Mouse (Mus musculus) right cerebral cortex, postnatal 25 days (tissue): ENCODE results near the gene Pdcl2.

ENCODE experiments used
- DNase-seq: peaks from one replicate; pipeline ENCODE4 v3.0.0; 2022

Gene Pdcl2

DNA sequence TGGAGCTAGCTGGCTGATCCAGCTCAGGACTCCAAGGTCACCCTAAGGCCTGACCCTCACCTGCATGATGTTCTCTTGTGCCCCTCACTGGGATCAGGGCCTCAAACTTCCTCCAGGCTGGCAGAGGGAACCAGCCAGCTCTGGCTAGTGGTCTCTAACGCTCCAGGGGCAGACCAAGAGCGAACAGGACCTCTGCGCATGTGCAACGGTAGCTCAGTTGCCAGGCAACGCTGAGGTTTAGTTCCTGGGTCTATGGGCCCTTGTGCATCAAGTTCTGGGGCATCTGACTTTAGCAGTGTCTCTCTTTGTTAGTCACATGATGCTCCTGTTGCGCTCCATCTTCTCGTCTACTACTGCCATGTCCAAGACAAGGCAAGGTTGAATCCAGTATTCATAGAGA is at the start of gene Pdcl2:
Gene Pdcl2, minus strand, starts transcription at position 204 of the 400 bp plus-strand sequence.
- no peak for DNase-seq

DNA sequence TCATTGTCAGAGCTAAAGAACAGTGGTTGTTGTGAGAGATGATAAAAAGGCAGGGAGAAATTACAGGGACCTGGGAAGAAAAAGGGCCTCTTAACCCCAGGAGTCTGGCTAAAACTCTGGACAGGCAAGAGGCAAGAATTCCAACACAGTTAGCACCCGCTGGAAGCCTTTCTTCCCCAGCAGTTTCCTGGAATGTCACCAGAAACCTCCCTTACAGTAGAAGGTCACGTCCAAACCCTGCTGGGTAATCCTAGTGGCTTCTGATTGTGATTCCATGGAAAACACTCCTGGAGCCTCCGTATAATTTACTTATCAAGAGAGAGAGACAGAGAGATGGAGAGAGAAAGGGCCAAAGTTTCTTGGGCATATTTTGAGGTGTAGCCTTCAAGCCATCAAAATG is 48.3 kb upstream of the Pdcl2 start:
- DNase-seq: no peak

DNA sequence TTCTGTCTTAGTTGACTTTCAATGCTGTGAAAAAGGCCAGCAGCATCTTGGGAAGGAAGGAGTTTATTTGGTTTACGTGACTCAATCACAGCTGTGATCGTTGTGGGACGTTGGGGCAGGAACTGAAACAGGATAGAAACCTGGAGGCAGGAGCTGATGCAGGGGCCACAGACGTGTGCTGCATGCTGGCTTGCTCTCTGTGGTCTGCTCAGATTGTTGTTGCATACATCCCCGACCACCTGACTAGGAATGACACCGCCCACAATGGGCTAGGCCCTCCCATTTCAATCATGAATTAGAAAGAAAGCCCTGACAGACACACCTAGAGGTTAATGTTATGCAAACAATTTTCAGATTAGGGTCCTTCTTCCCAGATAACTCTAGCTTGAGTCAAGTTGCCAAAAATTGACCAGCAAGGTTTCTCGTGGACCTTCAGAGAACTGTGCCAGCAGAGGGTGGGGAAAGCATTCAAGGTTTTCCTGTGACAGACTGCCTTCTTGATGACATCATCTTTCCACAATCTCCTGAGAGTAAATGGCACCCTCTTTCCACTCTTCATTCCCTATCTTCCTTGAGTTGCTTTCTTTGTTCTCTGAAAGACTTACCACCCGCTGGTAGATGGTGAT is 38.4 kb upstream of the Pdcl2 start:
- DNase-seq: no peak

DNA sequence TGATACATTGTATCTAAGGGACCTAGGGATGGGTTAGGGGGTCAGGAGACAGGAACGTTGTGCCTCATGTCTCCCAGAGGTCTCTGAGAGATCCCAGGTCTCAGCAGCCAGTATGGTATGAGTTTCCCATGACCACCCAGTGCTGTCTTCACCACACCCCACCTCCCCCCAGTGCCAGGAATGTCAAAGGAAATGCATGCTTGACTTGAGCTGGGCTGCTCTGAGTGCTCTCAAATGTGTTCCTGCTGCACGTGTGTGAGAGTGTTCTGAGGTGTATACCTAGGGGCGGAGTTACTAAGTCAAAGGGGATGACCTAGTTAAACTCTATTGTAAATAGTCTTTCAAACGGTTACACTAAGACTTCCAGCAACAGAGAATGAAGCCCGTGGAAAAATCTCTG is 34.5 kb upstream of the Pdcl2 start:
- no peak for DNase-seq

DNA sequence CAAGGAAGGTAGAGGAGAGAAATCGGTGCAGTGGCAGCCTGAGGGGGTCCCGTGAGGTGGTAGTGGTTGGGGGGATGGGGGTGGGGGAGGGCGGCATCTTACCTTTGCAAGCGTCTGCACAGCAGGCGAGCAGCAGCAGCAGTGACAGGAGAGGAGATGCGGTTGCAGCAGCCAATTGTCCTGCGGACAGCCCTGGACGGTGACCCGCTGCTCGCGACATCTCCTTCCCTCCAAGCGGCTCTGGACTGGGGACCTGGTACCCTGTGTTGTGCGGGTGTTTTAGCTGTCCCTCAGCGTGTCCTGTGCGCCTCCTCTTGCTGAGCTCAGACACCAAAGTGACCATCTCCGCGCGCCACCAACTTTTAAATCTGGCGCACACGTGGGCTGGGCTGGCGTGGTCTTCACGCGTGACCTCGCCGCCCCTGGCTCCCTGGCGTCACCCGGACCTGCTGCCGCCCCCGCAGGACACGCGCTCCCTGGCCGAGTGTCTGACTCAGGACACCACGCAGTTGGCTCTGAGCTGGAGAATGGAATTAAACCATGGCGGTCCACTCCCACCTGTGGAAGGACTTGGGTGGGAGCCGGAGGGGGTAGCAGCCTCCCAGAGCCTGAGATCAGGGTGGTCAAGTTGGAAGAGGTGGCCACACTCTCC is 32.6 kb upstream of the Pdcl2 start, which contains the start of gene Nmu:
Gene Nmu, minus strand, starts transcription at position 336 of the 652 bp plus-strand sequence.
- no peak for DNase-seq

DNA sequence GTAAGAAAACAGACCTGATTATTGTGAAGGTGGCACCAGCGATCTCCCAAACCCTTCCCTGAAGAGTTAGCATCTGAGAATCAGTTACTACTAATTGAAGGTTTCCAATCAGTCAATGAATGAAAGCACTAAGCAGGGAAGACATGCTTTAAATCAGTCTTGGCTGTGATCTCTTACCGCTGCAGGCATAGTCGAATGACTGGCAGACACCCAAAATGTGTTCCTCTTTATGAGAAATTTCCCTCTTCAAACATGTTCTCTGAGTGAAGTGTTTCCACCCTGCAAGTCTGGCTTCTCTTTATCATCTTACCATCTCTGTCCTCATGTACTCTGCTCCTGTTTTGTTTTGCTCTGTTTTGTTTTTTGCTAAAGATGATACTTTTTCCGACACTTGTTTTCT is 29.8 kb upstream of the Pdcl2 start:
- no peak for DNase-seq

DNA sequence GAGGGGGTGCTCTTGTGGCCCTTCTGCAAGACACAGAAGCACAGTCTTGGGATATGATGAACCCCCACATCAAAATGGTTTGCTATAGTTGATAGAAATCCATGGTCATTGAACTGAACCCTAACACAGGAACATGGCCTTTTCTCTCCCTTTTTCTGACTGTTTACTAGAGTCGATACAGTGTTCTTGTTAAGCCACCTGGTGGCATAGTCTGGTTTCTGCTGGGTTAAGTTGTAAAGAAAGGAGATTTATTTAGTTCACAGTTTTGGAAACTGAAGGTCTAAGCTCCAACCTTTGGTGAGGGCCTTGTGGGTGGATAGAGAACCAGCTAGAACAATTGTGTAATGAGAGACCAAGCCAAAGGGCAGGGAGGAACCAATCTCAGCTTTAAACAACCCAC is 29.1 kb upstream of the Pdcl2 start:
- DNase-seq: no peak

DNA sequence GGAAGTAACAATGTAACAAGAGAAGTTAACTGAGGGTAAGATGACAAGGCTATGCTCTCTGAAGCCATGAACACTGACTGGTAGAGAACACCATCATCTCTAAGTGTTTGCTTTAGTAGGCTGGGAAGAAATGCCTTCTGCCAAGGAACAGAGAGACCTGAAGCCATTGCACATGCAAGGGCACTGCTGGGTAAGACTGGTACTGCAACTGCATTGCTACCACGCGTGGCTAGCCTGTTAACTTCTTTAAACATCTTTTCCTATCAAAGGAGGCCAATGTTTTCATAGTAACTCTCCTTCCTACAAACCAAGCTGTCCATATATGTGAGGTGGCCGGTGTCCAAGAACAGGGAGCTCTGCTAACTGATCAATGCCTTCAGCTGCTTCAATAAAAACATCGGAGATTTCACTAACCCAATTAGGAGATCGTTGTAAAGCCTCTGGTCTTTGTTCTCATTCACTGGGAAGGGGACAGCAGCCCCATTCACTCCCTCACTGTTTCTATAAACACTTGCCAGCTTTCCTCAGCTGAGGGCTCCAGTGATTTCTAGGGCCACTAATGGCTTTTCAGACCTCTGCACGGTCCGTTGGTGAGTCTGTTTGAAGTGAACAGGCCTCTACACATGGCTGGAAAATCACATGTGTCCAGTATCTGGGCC is 21.1 kb upstream of the Pdcl2 start:
- DNase-seq: no peak

DNA sequence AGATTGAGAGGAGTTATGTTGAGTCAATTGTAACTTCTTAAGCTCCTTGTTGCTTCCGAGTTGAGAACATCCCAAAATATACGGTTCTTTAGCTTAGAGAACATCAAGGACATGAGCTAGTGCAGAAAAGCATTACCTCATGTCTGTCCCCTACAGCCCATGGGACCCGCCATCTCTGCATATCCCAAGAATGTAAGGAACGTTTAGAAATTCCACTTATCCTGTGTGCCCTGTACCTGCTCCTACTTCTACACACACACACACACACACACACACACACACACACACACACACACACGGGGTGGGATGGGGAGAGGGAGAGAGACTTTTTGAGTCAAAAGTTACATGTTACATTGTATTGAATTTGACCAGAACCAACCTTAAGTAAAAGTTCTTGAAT is 20.6 kb upstream of the Pdcl2 start:
- DNase-seq: no peak

DNA sequence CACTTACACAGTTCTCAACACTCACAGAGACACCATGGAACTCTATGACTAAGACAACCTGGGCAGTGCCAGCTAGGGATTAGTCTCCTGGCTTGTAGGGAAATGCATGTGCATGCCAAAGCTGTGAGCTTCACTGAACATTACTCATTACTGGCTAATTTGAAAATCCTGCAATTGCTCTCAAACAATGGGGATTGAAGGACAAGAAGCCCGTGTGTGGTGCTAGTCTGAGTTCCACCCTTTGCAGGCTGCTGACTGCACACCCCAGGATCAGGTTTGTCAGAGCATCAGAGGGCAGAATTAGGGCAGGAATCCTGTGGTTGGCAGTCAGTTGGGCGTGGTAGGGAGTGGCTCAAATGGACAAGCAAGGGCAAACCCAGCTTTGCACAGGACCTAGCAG is 15.2 kb upstream of the Pdcl2 start:
- DNase-seq: no peak

DNA sequence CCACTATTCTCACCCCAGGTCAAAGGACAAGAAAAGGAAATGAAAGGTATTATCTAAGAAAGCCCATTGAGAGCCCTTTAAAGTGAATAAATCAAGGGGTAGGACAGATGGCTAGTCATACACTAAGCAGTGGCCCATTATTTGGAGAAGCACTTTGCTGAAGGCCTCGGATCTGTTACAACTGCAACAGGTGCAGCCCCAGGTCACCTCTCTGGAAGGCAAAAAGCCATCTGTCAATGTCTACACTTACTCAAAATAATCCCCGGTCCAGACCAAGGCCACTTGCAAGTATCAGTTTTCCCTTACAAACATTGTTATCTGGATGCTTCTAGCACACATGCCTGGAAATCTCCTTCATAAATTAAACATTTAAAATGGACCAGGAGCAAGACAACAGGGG is 10.0 kb upstream of the Pdcl2 start:
- no peak for DNase-seq

DNA sequence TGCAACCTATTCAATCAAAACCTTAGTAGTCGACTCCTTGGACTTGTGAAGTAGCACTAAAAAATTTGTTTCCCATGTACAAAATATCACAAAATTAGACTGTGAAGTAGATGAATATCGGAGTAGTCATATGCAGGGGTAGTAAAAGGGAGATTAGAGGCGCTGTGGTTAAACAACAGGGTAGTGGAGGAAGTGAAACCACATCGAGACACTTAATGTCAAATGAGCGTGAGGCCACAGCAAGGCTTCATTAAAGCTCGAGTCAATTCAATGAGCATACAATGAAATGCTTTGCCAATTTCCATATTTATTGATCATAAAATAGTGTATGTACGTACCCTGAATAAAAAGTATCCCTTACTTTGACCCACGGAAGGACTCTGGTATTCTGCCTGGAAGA is 6.1 kb upstream of the Pdcl2 start:
- DNase-seq: no peak

DNA sequence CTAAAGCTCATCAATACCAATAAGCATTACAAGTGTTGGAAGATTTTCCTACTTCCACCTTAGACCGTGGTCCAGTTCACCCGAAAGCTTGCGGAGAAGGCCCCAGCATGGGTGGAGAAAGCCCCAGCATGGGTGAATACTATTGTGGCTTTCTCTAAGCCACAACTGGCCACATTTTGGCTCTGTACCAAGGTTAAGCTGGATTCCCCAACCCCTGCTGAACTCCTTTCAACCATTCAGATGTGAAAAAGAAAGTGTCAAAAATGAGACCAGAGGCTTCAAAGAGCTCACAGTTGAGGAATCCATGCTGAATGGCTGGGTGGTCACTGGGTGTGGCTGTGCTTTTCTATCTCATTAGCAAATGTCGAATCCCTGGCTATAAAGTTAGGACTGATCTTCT is 2.9 kb upstream of the Pdcl2 start:
- no peak for DNase-seq

DNA sequence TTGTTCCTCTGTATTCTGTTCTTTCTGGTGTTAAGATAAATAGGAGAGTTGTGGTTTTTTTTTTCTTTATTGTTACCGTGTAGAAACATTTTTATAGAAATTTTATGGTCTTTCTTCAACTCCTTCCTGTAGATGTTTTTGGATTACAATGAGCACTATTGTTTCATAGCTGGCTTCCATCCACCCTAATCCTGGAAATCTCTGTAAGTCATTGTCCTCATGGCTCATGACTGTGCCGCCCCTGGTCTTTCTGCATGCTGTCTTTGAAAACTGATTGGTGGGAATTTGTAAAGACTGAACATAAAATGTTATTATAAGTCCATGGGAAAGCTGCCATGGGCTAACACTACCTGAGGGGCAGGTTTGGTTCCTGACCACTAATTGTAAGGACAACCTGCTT is 3.7 kb downstream of the Pdcl2 start:
- no peak for DNase-seq

DNA sequence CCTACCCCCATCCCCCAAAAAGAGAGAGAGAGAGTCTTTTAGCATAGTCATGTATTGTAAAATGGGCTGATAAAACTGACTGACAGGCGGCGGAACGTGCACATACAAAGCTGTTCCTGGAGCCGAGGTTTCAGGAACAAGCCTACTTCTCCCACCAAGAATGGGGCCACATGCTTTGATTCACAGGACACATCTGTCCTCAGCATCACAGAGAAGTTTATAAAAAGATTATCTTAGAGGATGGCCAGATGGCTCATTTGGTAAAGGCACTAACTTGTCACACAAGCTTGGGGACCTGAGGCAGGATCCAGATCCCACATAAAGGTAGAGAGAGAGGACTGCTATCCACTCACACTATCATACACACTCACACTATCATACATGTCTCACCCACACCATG is 5.8 kb downstream of the Pdcl2 start:
- no peak for DNase-seq

DNA sequence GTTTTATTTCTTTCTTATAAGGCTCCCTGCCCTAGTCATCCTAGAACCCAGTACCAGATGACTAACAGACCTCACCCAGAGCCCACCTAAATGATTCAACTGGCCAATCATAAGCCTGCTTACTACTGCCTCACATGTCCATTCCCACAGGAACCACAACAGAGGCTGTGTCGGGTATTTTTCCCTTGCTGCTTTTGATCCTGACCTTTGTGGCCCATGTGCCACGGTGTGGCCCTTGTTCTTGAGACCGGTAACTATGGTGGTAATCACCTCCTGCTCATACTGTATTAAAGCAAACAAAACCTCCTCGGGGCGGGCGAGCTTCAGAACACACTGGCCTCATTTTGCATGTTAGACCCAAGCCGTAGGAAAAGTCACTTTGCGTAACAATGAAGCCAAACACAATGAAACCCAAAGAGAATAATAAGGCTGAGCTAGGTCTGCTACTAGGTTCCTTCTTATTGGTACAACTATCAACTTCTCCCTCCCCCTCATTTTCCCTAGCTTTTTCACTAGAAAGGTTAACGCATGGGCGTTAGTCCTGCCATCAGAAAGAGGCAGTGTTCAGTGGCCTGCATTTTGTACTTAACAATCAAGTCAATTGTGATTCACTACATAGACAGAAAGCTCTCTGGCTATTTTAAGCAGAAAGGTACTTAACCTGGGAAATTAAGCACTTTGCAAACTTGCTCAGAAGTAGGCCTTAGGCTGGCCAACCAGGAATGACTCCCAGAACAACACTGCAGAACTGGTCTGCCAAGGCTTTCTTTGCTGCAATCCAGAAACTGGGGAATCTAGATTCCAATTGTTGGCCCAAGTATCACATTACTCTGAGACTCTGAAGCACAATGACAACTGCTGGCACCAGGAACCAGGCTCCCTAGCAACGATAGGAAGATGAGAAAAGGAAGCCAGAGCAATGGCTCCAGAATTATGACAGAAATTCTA is 9.4 kb downstream of the Pdcl2 start:
- DNase-seq: no peak

DNA sequence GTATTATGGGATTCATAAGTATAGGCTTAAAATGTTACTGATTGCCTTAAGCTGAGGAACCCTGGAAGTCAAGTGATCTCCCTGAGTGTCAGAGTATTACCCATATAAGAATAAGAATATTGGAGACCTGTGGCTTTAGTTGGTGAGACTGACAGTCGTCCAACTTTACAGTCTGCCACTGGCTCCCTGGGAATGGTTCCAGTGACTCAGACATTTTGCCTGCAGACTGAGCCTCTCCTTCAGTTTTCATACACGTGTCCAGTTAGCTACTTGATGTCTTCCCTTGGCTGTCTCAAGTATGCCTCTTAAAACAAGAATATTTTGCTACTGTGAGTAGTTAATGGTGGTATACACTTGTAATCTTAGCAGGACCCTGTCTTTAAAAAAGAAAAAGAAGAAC is 22.8 kb downstream of the Pdcl2 start:
- no peak for DNase-seq

DNA sequence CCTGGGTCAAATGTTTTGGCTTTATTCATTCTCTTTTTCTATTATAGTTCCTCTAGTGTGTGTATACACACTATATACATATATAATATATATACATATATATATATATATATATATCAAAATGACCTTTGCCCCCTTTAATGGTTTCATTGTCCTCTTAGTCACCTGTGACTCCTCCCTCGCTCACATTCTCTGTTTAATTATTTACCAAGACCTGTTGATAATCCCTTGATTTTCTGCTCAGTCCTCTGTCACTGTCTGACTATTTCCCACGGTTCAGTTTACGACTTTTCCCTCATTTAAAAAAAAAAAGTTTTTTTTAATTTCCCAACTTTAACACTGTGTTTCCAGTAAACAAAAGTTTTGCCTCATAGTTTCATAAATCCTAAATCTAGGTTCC is 24.7 kb downstream of the Pdcl2 start:
- DNase-seq: no peak

DNA sequence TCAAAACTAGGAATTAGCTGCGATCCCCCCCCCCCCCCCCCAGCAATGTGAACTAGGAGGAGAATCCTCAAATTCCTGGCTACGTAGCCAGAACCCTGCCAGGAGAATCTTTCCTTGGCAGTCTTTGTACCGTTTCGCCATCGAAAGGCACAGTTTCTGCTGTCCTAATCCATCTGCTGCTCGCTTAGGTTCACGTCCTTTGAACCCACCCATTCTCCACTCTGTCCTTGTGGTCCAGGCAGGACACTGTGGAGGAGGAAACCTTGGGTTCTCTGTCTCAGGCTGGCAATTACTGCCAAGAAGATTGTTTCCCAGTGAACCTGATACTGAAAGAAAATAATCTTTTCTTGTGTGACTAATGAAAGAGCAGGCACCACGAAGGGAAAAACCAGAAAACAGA is 25.3 kb downstream of the Pdcl2 start:
- no peak for DNase-seq

DNA sequence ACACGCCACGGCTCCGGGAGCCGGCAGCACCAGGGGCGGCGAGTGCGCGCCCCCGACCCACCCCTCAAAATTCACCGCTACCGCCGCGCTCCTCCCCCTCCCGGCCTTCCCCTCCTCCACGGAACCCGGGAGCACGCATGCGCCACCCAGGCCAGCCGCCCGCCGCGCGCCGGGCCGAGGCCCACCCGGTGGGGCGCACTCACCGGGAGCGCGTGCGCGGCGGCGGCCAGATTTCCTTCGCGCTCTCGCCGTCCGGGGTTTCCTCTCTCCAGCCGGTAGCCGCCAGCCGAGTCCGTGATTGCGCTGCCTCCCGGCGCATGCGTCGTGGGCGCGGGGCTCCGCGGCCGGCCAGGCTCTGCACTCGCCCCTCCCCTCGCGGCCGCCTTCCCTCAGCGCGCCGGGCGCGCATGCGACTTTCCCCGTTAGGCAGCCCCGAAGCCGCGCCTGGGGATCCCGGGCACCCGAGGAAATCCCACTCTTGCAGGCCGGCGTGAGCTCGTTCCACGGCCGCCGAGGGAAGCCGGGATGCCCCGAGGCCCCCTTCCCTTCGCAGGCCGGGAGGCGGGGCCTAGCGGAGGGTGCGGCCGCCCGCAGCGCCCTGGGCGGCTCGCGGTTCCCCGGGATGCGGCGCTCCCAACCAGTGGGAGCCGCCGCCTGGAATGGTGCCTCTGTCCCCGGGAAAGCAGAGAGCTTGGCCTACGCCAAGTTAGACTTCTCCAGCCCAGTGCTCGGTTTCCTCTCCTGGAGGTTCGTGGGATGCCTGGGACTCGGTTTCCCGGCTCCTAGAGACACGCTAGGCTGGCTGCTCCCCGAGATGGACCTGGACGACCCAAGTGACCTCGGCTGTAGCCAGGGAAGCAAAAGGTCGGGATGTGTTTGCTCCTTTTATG is 26.3 kb downstream of the Pdcl2 start, which contains the start of gene Clock:
Gene Clock, minus strand, starts transcription at position 341 of the 890 bp plus-strand sequence.
- peak; percentile 93 for DNase-seq

DNA sequence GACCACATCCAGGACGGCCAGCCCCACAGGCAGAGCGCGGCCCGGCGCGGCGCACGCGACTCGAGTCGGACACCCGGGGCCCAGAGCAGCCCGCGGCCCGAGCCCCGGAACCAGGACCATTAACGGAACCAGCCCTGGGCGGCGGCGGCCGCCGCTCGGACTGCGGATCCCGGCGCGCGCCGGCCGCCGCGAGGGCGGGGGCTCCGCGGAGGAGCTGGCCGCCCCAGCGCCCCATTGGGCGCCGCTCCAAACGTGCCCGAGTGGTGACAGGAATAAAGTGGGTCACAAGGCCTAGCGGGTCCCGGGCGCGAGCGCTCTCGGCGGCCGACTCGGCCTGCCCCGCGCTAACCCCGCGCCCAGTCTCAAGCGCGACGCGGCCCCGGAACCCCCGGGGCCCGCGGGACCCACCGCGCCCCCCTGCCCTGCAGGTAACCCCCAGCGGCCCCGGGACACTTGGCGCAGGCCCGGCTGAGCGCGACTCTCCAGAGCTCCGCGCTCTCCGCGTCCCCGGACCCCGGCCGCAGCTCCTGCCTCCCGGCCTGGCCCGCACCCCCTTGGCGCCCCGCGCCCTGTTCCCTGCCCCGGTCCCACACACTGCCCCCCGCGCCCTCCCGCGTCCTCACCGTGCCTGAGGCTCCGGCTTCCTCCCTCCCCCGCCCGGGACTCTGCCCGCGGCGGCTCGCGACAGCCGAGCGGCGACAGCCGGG is 27.1 kb downstream of the Pdcl2 start:
- peak; percentile 72 for DNase-seq

DNA sequence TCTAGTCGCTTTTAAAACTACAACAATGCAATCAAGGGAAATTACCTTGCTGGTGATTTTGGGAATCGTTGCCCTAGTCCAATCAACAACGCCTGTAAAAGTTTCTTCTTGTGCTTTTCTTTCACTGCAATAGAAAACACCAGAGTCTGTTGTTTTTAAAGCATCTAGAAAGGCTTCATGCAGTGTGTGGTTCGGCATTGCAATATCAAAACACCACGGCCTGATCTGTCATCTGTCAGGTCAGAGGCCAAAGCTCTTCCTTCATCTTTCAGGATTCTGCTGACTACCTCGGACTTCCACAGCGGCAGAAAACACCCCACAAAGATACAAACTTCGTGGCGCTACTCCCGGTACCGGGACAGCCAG is 27.6 kb downstream of the Pdcl2 start:
- no peak for DNase-seq
